Mouse (Mus musculus) midbrain, embryonic 11.5 days (tissue): ENCODE measurements around the gene Csmd2. TPM values are rescaled to one million over a fixed set of nuclear protein-coding genes. Genes with fewer than 3 reads are reported as not detected.

Source experiments
- ATAC-seq: fragments of 200-750 bp; cut with Nextera tagmentation; 2 replicates; pipeline ENCODE4 v1.8.0; 2017; ENCODE audit warnings: moderate TSS enrichment, moderate library complexity; ENCODE audit not compliant: low FRiP score
- DNase-seq: peaks from one replicate; pipeline ENCODE4 v3.0.0; 2015; ENCODE audit warnings: low spot score; ENCODE audit errors: missing footprints
- H3K27ac ChIP-seq: fragments of 300-500 bp; sonication (generic); 2 replicates; pipeline ENCODE4 v1.5.1; 2014; ENCODE audit warnings: low read depth, low read length
- H3K27me3 ChIP-seq: fragments of 300-500 bp; sonication (generic); 2 replicates; pipeline ENCODE4 v1.6.1; 2014; ENCODE audit warnings: mild to moderate bottlenecking, low read length, moderate library complexity, mixed read lengths; ENCODE audit not compliant: control insufficient read depth, insufficient read depth
- H3K36me3 ChIP-seq: fragments of 300-500 bp; sonication (generic); 2 replicates; pipeline ENCODE4 v1.6.1; 2014; ENCODE audit warnings: mild to moderate bottlenecking, low read length, moderate library complexity, mixed read lengths; ENCODE audit not compliant: control insufficient read depth, insufficient read depth
- H3K4me1 ChIP-seq: fragments of 300-500 bp; sonication (generic); 2 replicates; pipeline ENCODE4 v1.6.1; 2014; ENCODE audit warnings: low read length; ENCODE audit not compliant: control insufficient read depth, insufficient read depth
- H3K4me2 ChIP-seq: fragments of 300-500 bp; sonication (generic); 2 replicates; pipeline ENCODE4 v1.6.1; 2014; ENCODE audit warnings: mild to moderate bottlenecking, moderate library complexity
- H3K4me3 ChIP-seq: fragments of 300-500 bp; sonication (generic); 2 replicates; pipeline ENCODE4 v1.5.1; 2014; ENCODE audit warnings: low read depth, low read length
- H3K9ac ChIP-seq: fragments of 300-500 bp; sonication (generic); 2 replicates; pipeline ENCODE4 v1.6.1; 2014; ENCODE audit warnings: low read length
- H3K9me3 ChIP-seq: fragments of 300-500 bp; sonication (generic); 2 replicates; pipeline ENCODE4 v1.6.1; 2016; ENCODE audit warnings: low read length; ENCODE audit not compliant: control insufficient read depth
- WGBS: fragments of 180-500 bp; shearing (Covaris S2); extraction: QIAGEN DNeasy Blood & Tissue Kit; methylation state at CpG from one replicate; pipeline ENCODE4 v1.1.7; 2014; 5-methylcytosine and 5-hydroxymethylcytosine counted together
- polyA plus RNA-seq: library from polyadenylated mRNA; unstranded; fragments of >200 nt; fragmentation: Nextera tagmentation; extraction: Ambion mirVana; gene quantifications from 2 replicates; pipeline ENCODE4 v1.2.1, GENCODE M21; 2014

The Csmd2 gene
- polyA plus RNA-seq, 1 experiment from 2014 or later, result 1.6 TPM

- H3K27me3 ChIP-seq, result no peaks in the 10 kb centered on the region
Observed at GRCm38 (mm10) chr4:128084466-128084865, 96.8 kb downstream of the Csmd2 start.

GRCm38 (mm10) chr4:128085096-128085495 lies 97.4 kb downstream of the Csmd2 start:
- no peak for DNase-seq
- Histone ChIP-seq H3K36me3 (no peaks in the 10 kb centered on the region), H3K9me3 (no peaks in the 10 kb centered on the region), H3K4me1 (peaks cover 5% of the 10 kb centered on the region; the same call in 1 of the 2 replicates), H3K4me3 (no peak overlapping the region), H3K27me3 (no peaks in the 10 kb centered on the region), H3K27ac (no peak overlapping the region), H3K4me2 (no peak overlapping the region), H3K9ac (no peak overlapping the region)
- no peak for ATAC-seq
- 71% methylated on average over 8 of the region's 8 CpGs for WGBS

More at GRCm38 (mm10) chr4:128084466-128084865, 96.8 kb downstream of the Csmd2 start:
- H3K9ac ChIP-seq, result no peak overlapping the region
- H3K27ac ChIP-seq, result no peak overlapping the region
- H3K4me2 ChIP-seq, result no peak overlapping the region
- H3K36me3 ChIP-seq, result no peaks in the 10 kb centered on the region
- ATAC-seq, result no peak
- no peak overlapping the region for H3K4me3 ChIP-seq
- no peaks in the 10 kb centered on the region for H3K9me3 ChIP-seq
- no peak for DNase-seq
- H3K4me1 ChIP-seq, result peaks cover 5% of the 10 kb centered on the region; the same call in 1 of the 2 replicates
- WGBS, result 93% methylated on average over 3 of the region's 3 CpGs

- no peak overlapping the region for H3K4me3 ChIP-seq
- H3K4me2 ChIP-seq, result no peak overlapping the region
- DNase-seq (no peak), ATAC-seq (no peak)
- no peaks in the 10 kb centered on the region for H3K36me3 ChIP-seq
- 89% methylated on average over 5 of the region's 5 CpGs for WGBS
- H3K27ac ChIP-seq, result no peak overlapping the region
- H3K4me1 ChIP-seq, result peaks cover 5% of the 10 kb centered on the region; the same call in 1 of the 2 replicates
- H3K9ac ChIP-seq, result no peak overlapping the region
- no peaks in the 10 kb centered on the region for H3K27me3 ChIP-seq
- H3K9me3 ChIP-seq, result no peaks in the 10 kb centered on the region
Observed at GRCm38 (mm10) chr4:128087147-128087606, 99.5 kb downstream of the Csmd2 start.

- peaks cover 5% of the 10 kb centered on the region; the same call in 1 of the 2 replicates for H3K4me1 ChIP-seq
- H3K4me2 ChIP-seq, result no peak overlapping the region
- DNase-seq (peak; percentile 54), ATAC-seq (no peak)
- H3K4me3 ChIP-seq, result no peak overlapping the region
- H3K27me3 ChIP-seq, result no peaks in the 10 kb centered on the region
- no peak overlapping the region for H3K27ac ChIP-seq
- WGBS, result 49% methylated on average over 3 of the region's 3 CpGs
- H3K36me3 ChIP-seq, result no peaks in the 10 kb centered on the region
- no peak overlapping the region for H3K9ac ChIP-seq
- no peaks in the 10 kb centered on the region for H3K9me3 ChIP-seq
Observed at GRCm38 (mm10) chr4:128087704-128088103, 100.0 kb downstream of the Csmd2 start.

GRCm38 (mm10) chr4:128088264-128088663 lies 100.6 kb downstream of the Csmd2 start:
- Histone ChIP-seq H3K27ac (no peak overlapping the region), H3K9ac (no peak overlapping the region), H3K36me3 (no peaks in the 10 kb centered on the region), H3K4me3 (no peak overlapping the region), H3K4me2 (no peak overlapping the region), H3K27me3 (no peaks in the 10 kb centered on the region), H3K9me3 (no peaks in the 10 kb centered on the region), H3K4me1 (peaks cover 5% of the 10 kb centered on the region; the same call in 1 of the 2 replicates)
- 53% methylated on average over 3 of the region's 3 CpGs for WGBS
- ATAC-seq, result no peak
- DNase-seq, result peak; percentile 90

- H3K9me3 ChIP-seq, result no peaks in the 10 kb centered on the region
- H3K4me3 ChIP-seq, result no peak overlapping the region
- peaks cover 5% of the 10 kb centered on the region; the same call in 1 of the 2 replicates for H3K4me1 ChIP-seq
- no peak overlapping the region for H3K4me2 ChIP-seq
- H3K27ac ChIP-seq, result no peak overlapping the region
- ATAC-seq, result no peak
- DNase-seq, result no peak
- no peaks in the 10 kb centered on the region for H3K36me3 ChIP-seq
- 68% methylated on average over 3 of the region's 3 CpGs for WGBS
- no peaks in the 10 kb centered on the region for H3K27me3 ChIP-seq
- H3K9ac ChIP-seq, result no peak overlapping the region
Observed at GRCm38 (mm10) chr4:128091938-128092337, 104.3 kb downstream of the Csmd2 start.

GRCm38 (mm10) chr4:128099515-128099914 lies 111.9 kb downstream of the Csmd2 start:
- no peaks in the 10 kb centered on the region for H3K27me3 ChIP-seq
- H3K9ac ChIP-seq, result no peak overlapping the region
- ATAC-seq, result no peak
- no peak overlapping the region for H3K4me3 ChIP-seq
- no peaks in the 10 kb centered on the region for H3K36me3 ChIP-seq
- no peak overlapping the region for H3K4me2 ChIP-seq
- H3K4me1 ChIP-seq, result peaks cover 21% of the 10 kb centered on the region
- no peak overlapping the region for H3K27ac ChIP-seq
- no peak for DNase-seq
- WGBS, result 89% methylated on average over 5 of the region's 5 CpGs
- no peaks in the 10 kb centered on the region for H3K9me3 ChIP-seq

- H3K4me1 ChIP-seq, result peaks cover 21% of the 10 kb centered on the region
- WGBS, result 19% methylated on average over 5 of the region's 5 CpGs
- no peak overlapping the region for H3K27ac ChIP-seq
- H3K4me3 ChIP-seq, result no peak overlapping the region
- peak; percentile 71 for ATAC-seq
- no peak overlapping the region for H3K4me2 ChIP-seq
- H3K36me3 ChIP-seq, result no peaks in the 10 kb centered on the region
- H3K9ac ChIP-seq, result no peak overlapping the region
- peak; percentile 88 for DNase-seq
- H3K27me3 ChIP-seq, result no peaks in the 10 kb centered on the region
- no peaks in the 10 kb centered on the region for H3K9me3 ChIP-seq
Observed at GRCm38 (mm10) chr4:128100541-128100940, 112.9 kb downstream of the Csmd2 start.

GRCm38 (mm10) chr4:128116331-128116730 lies 128.7 kb downstream of the Csmd2 start:
- Histone ChIP-seq H3K4me2 (no peak overlapping the region), H3K27ac (no peak overlapping the region), H3K36me3 (no peaks in the 10 kb centered on the region), H3K9ac (no peak overlapping the region), H3K4me1 (no peaks in the 10 kb centered on the region), H3K4me3 (no peak overlapping the region), H3K9me3 (no peaks in the 10 kb centered on the region), H3K27me3 (no peaks in the 10 kb centered on the region)
- ATAC-seq, result no peak
- peak; percentile 14 for DNase-seq
- 77% methylated on average over 7 of the region's 7 CpGs for WGBS
